Mouse (Mus musculus): ENCODE measurements around the gene Tbc1d23.
"Not testable (repeated sequence)": the region's sequence is repeated elsewhere in the genome, so short reads cannot be mapped to it uniquely, and the experiment has no call there.

Gene Tbc1d23

GRCm38 (mm10) chr16:57231089-57231936, at the start of gene Tbc1d23:
TSS of gene Tbc1d23 (minus strand) at chr16:57231504.
- peak; percentile 98 for DNase-seq

DNA sequence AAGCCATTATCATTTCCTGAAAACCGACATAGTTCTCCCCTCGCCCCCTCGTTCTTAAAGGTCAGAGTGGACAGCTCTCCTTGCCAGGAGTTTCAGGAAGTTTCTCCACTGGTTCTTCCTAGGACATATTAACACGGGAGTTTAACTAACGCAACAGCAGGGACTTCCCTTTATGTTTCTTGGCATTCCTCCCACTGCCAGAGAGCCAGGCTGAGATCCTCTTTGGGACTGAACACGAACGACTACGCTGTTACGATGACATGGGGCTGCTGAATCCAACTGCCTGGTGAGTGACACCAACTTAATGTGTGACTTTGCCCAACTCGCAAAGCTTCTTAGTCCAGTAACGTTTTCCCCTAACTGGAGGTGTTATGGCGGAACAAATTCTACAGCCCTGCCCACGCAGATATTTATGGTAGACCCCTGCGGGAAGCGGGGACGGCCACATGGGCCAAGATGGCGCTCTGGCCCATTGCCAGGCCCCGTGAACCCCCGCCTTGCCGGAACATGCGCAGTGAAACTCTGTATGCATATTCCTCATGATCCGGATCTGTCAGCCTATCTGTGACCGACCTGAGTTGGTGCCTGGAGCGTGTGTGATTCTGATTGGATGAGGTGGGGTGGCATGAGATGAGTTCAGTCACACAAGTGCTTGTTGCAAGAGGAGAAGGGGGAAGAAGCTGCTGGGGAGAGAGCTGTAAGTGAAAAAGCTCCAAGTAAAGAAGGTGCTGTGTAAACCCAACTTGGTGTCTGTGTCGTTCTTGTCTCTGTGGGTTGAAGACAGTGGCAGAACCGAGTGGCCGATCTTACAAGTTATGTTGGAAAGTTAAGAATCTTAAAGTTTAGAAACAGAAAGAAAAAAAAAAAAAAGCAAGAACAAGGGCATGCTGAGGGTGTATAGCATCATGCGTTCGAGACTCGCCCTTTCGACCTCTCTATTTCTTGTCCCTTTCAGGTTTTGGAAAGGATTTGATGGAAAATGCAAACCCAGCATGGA, 49.2 kb upstream of the Tbc1d23 start:
- DNase-seq, result no peak

GRCm38 (mm10) chr16:57278976-57279626, 47.8 kb upstream of the Tbc1d23 start:
- no peak for DNase-seq

- DNase-seq, result no peak
Observed at GRCm38 (mm10) chr16:57269751-57270150, 38.4 kb upstream of the Tbc1d23 start.

- DNase-seq, result no peak
Observed at GRCm38 (mm10) chr16:57268058-57268841, 36.9 kb upstream of the Tbc1d23 start.

DNA sequence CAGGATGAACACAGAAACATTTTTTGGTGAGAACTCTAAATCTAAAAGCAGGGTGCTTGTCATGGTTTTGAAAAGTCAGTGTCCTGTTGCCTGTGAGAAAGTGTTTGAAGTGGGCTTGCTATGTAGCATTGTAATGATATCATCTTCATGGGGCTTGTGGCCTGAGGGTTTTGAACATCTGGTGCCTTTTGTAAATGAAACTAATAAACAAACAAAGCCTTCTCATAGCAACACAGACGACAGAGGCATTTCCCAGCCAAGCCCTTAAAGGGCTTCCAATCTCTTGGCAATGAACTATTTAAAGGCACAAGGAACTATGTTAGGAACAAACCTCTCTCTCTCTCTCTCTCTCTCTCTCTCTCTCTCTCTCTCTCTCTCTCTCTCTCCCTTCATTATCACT, 35.8 kb upstream of the Tbc1d23 start:
- no peak for DNase-seq

DNA sequence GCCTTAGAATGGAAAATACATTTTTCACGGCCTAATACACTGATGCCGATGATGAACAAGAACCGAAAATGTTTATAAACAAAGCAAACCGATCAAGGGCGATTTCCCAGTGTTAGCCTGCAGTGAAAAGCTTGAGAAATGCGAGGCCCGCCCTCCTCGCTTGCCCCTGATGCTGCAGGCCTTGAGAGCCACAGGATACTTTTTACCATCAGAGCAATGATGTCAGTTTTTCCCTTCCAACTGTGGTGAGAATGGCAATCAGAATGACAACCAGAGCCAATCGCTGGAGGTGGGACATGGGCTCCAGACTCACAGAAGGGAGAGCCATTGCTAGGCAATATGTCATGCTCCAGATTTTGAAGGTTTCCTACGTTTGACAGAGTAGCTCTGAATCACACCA, 28.8 kb upstream of the Tbc1d23 start:
- no peak for DNase-seq

DNA sequence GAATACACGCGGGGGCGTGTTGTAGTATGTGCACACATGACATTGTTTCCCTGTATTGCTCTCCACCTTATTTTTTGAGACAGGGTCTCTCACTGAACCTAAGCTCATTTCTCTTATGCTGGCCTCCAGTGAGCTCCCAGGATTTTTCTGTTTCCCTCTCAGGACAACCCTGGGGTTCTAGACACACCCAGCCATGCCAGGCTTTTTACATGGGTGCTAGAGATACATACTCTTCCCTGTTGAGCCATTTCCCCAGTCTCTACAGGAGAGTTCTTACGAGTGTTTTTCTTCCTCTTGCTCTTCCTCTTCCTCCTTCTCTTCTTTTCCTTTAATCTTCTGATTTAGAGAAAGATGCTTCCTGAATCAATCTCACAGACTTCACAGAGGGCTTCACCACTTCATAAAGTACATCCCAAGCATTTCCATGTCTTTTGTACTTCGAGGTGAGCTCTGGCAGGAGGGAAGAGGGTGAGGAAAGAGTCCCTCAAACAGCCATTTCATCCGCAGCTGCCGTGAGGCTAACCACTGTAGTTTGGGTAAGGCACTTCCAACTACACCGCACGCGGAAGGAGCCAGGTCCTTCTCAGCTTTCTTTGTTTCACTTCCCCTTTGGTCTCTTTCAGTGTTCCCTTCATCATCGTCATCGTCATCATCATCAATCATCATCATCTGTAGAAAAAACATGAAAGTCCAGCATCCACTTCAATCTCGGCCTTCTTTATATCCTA, 28.2 kb upstream of the Tbc1d23 start:
- DNase-seq, result no peak

GRCm38 (mm10) chr16:57251589-57252421, 20.5 kb upstream of the Tbc1d23 start:
- no peak for DNase-seq

DNA sequence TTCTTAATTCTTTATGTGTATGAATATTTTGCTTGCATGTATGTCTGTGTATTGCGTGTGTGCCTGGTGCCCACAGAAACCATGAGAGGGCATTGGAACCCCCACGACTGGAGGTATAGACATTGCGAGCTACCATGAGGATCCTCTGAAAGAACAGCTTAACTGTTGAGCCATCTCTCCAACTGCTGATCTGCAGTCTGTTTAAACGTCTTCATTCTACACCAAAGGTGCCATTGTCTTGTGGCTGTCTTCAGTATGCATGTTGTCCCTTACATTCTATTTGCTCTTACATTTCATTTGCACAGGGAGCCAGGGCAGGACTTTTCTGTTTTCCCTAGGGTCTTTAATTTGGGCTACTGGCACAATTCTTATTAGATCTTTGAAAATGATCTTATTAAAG, 19.7 kb upstream of the Tbc1d23 start:
- DNase-seq, result no peak

DNA sequence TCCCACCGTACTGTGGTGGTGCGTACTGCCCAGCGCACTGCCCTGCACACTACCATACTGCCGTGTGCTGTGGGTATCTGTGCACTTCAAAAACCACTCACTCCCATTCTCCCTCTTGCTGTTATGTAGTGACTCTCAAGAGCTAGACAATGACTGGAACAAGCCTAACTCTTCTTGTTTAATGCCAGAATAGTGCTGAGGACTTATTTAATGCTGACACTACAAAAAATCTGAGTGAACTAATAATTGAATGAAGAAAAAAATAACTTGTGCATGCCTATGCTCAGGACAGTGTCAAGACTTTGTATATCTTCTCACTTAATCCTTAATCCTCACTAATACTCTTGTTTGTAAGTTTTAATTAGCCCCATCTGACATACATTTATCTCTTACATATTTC, 16.2 kb upstream of the Tbc1d23 start:
- no peak for DNase-seq

- peak; percentile 18 for DNase-seq
Observed at GRCm38 (mm10) chr16:57246596-57246995, 15.3 kb upstream of the Tbc1d23 start.

- DNase-seq, result peak; percentile 90
Observed at GRCm38 (mm10) chr16:57243858-57244248, 12.5 kb upstream of the Tbc1d23 start.

DNA sequence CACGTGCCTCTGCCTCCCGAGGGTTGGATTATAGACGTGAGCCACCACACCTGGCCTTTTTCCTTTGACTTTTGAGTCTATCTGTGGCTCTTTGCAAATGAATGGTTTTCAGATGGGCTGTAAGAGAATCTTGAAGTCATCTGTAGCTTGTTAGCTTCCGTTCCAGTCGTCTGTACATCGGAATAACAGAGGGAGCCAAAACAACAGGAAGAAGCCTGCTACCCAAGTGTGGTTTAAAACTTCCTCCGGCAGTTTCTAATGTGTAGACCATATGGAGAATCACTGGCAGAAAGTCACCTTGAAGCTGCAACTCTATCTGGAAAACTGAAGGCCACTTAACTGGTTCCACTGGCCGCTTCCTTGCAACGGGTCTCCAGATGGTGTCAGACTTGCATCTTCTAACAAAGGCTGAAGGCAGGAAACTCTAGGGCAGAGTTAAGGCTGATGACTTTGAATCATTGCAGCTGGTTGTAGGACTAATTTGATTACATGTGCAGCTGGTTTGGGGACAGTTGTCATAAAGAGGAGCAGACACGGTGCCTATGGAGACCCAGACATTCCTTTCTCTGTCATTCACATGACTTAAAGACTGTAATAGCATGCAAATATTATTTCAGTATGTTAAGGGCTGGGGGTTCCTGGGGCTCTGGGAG, 12.0 kb upstream of the Tbc1d23 start:
- DNase-seq, result peak; percentile 46

GRCm38 (mm10) chr16:57242857-57243204, 11.5 kb upstream of the Tbc1d23 start:
- no peak for DNase-seq

- no peak for DNase-seq
Observed at GRCm38 (mm10) chr16:57235871-57236510, 4.7 kb upstream of the Tbc1d23 start.

- DNase-seq, result not testable (repeated sequence)
Observed at GRCm38 (mm10) chr16:57231937-57232310, 620 bp upstream of the Tbc1d23 start.

DNA sequence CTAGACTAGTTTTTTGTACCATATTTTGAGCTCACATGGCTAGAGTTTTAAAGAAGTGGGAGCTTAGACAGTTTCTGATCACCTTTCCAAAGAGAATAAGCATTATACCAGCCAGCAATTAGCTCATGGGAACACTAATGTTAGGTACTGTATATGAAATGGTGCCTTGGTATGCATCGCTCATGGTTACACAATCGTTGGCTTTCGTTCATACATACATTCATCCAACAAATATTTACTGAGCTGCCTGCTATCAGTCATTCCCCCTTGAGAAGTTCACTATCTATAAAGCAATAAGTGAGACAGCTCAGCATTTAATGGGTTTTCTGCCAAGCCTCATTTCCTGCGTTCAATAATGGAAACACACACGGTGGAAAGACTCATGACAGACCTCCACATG, 4.9 kb downstream of the Tbc1d23 start:
- no peak for DNase-seq

GRCm38 (mm10) chr16:57220361-57220760, 10.9 kb downstream of the Tbc1d23 start:
- no peak for DNase-seq

DNA sequence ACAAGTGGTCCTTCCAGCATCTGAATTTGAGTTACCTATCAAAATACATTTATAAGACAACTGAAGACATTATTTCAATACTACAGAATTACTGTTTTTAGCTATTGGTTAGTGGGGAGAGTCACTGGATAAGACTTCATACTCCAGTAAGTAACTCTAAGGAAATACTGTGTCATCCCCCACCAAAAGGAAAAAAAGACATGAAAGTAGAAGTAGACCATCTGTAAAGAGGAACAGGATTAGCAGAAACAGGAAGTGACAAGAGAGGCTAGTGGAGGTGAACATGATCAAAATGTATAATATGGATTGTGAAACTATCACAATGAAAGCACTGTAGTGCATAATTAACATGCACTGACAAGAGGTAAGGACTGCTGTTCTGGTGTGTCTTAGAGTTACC, 15.3 kb downstream of the Tbc1d23 start:
- no peak for DNase-seq

Measured in thymus, postnatal 4 days (tissue).